In the genomic region with DNA sequence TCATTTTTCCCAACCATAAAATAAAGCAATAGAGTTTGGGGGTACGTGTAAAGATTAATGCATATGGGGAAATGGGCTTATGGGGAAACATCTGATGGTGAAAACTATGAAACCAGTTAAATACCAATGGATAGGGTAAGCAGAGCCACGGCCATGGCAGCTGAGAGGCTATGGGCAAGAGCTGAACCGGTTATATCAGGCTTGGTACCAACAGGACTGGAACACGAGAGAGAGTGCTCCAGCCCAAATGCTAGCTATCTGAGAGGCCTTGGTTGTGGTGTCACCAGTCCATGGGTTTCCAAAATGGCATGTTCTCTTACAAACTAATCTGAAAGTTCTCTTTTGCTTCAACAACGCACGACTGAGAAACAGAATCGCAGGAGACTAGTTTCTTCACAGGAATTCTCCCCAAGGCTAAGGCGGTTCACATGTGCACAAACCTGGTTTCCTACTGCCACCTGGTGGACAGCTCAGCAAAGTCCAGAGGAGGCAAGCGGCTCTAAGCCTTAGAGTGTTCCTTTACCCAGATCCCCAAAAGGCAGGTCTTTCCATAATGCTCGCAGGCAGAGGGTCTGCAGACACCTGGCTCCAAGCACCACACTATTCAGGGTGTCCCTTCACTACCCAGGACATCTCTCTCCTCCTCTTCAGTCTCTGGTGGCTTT, we compare ENCODE assay signal across 8 mouse cellular contexts.
DNase-seq lines count a peak whose midpoint lies in the region; TF ChIP-seq lines count a peak whose summit lies in the region.

No protein-coding gene starts in this region.

- TF ChIP-seq POLR2A in brain, embryonic 14.5 days (IDR thresholded peaks at IDR 0.05; ENCODE audit: borderline replicate concordance, extremely low read depth, insufficient read depth, insufficient read length, poor library complexity, severe bottlenecking): no peak
- no peak for TF ChIP-seq POLR2A in embryonic fibroblast, embryonic 13.5 days (IDR thresholded peaks at IDR 0.05; ENCODE audit: low read depth, low read length)
- TF ChIP-seq POLR2A in lung, adult 2 months (IDR thresholded peaks at IDR 0.05; ENCODE audit: borderline replicate concordance, extremely low read depth, low read depth, low read length): no peak

- WGBS in hindbrain, embryonic 10.5 days: 36% methylated on average over 10 of the region's 10 CpGs
- WGBS in lung, adult 2 months: 26% methylated on average over 10 of the region's 10 CpGs

- no peak overlapping the region for H3K4me3 ChIP-seq in embryonic fibroblast, embryonic 13.5 days (ENCODE audit: insufficient read depth, low read length)
- no peak overlapping the region for H3K4me3 ChIP-seq in hindbrain, embryonic 10.5 days
- H3K4me3 ChIP-seq in layer of hippocampus, adult 2 months: no peak overlapping the region
- no peak overlapping the region for H3K4me3 ChIP-seq in lung, adult 2 months (replicated peaks; ENCODE audit: extremely low read depth, low read depth, low read length)

- DNase-seq in MN1 (ENCODE audit: low spot score): peak; percentile 24
- DNase-seq in brain, embryonic 14.5 days (ENCODE audit: low read depth): peak; percentile 92
- DNase-seq in hindbrain, embryonic 10.5 days (ENCODE audit: low spot score): peak; percentile 79
- DNase-seq in layer of hippocampus, adult 2 months (ENCODE audit: low spot score in 2 of 2): peak; percentile 66 to 85
- peak; percentile 21 for DNase-seq in lung, adult 2 months
- peak; percentile 39 for DNase-seq in retina, adult 2 months (ENCODE audit: low read depth, low spot score)
- DNase-seq in urinary bladder, postnatal 4 days (ENCODE audit: low spot score in 2 of 2): peak; percentile 28 to 73

- H3K4me1 ChIP-seq in embryonic fibroblast, embryonic 13.5 days (ENCODE audit: control insufficient read depth, insufficient read depth, low read length): no peaks in the 10 kb centered on the region
- no peaks in the 10 kb centered on the region for H3K4me1 ChIP-seq in hindbrain, embryonic 10.5 days (replicated peaks)
- no peaks in the 10 kb centered on the region for H3K4me1 ChIP-seq in lung, adult 2 months (ENCODE audit: control insufficient read depth, insufficient read depth, low read length)

- no peak overlapping the region for H3K27ac ChIP-seq in embryonic fibroblast, embryonic 13.5 days (ENCODE audit: insufficient read depth, low read length)
- no peak overlapping the region for H3K27ac ChIP-seq in hindbrain, embryonic 10.5 days
- no peak overlapping the region for H3K27ac ChIP-seq in layer of hippocampus, adult 2 months

- no peaks in the 10 kb centered on the region for H3K9me3 ChIP-seq in hindbrain, embryonic 10.5 days

- no peaks in the 10 kb centered on the region for H3K36me3 ChIP-seq in hindbrain, embryonic 10.5 days

- H3K27me3 ChIP-seq in hindbrain, embryonic 10.5 days (ENCODE audit: insufficient read depth, poor library complexity, severe bottlenecking): no peaks in the 10 kb centered on the region

- peak; percentile 94 for TF ChIP-seq CTCF in brain, embryonic 14.5 days (IDR thresholded peaks at IDR 0.05; ENCODE audit: borderline replicate concordance, extremely low read depth, insufficient read depth, insufficient read length)
- TF ChIP-seq CTCF in embryonic fibroblast, embryonic 13.5 days (IDR thresholded peaks at IDR 0.05; ENCODE audit: borderline replicate concordance, insufficient read depth, low read length): peak; percentile 81
- TF ChIP-seq CTCF in layer of hippocampus, adult 2 months (conservative IDR thresholded peaks at IDR 0.05): peak; percentile 92
- peak; percentile 72 for TF ChIP-seq CTCF in lung, adult 2 months (IDR thresholded peaks at IDR 0.05; ENCODE audit: insufficient read depth, low read length)

Comparison
In these comparisons a context has a peak if more than half of its experiments do, and no peak if none do; other contexts are left out.
1. DNase-seq: peak in every context shown above with its lines; median percentile 92 in brain, embryonic 14.5 days; 79 in hindbrain, embryonic 10.5 days; 76 in layer of hippocampus, adult 2 months; 50 in urinary bladder, postnatal 4 days; 39 in retina, adult 2 months; 24 in MN1; 21 in lung, adult 2 months.